Mouse (Mus musculus): Measurements from ENCODE around the gene Bpifb2.

The Bpifb2 gene

DNA sequence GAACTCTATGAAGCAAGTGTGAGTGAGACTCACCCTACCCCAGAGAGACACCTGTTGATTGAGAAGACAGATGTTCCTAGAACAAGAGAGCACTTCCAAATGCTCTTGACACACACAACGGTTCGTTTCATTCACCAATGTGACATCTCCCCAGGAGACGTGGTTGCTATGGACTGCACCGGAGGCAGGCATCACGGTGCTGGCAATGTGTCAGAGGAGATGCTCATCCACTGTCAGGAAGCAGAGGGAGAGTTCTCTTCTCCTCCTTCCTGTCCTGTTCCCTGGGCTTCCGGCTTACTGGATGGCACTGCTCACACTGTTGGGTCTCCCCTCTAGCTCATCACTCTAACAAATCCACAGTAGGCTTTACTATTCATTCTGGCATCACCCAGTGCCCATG is 58.5 kb downstream of the Bpifb2 start:
- no peak for DNase-seq

DNA sequence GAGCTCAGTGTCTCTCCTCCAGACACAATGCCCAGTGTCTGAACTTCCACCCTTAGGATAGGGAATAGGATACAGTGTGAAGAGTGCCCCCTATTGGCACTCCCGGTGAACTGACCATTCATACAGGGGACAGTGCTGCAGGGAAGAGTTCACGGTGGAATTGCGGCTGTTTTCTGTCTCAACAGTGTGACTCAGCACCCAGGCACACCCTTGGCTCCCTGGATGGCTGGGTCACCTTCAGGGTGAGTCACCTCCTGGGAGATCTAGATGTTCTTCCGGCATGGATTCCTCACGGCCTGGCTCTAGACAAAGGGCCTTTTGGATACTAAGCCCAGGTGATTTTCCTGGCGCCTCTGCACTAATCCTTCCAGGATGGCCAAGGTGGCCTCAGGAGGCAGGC is 60.5 kb downstream of the Bpifb2 start:
- DNase-seq, result no peak

DNA sequence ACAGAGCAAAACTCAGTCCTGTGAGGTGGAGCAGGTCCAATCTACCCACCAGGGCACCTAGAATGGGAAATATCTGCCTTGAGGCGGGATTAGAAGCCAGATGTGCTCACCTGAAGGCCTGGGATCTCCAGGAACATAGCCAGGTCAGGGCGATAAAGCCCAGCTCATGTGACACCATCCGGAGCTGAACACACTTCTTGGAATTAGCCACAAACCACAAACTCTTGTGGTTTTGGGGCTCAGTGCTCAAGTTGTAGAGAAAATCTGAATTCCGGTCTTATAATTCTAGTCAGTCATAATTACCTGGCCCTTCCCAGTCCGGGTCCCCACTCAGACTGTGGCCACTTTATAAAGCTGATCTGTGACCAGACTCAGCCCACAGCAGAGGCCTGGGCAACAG is 63.0 kb downstream of the Bpifb2 start, which contains the start of gene Bpifb4:
Gene Bpifb4 (plus strand): TSS at position 370 of the 400 bp plus-strand sequence.
- DNase-seq, result no peak

DNA sequence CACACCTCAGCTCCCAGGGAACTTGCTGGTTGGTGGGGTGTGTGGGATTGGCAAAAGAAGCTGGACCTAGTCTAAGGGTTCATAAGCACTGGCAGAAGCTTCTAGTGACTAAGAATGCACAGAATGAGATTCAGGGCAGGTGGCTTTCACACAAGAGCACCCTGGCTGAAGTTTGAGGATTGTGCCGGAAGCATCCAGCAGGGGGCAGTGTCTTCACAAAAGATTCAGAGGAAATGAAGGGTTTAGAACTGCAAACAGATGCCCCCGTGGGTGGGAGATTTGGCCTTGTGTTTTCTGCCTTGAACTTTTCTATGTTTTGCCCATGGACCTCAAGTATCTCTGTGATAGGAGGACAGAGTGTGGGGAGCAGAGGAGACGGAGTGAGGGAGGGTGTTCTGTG is 68.7 kb downstream of the Bpifb2 start:
- DNase-seq, result peak; percentile 71

DNA sequence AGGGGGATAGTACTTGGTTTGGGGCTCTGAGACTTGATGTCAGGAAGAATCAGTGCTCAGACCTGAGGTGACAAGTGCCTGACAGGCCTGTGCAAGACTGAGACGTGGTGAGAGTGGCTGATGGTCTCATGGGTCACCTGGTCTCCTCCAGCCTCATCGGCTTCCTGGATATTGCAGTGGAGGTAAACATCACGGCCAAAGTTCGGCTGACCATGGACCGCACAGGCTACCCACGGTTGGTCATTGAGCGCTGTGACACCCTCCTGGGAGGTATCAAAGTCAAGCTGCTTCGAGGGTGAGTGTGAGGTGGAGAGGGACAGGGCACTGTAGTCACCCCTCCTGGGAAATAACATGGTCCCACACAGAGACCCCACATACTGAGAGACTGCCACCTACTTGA is 69.7 kb downstream of the Bpifb2 start:
- DNase-seq, result no peak
